Mouse (Mus musculus): ENCODE data around the gene Mpp2. TPM values are rescaled to one million over a fixed set of nuclear protein-coding genes. Genes with fewer than 3 reads are reported as not detected.

Mpp2 gene
- polyA plus RNA-seq, 1 experiment: 4.9 TPM

- no peak for TF ChIP-seq POLR2A (IDR thresholded peaks at IDR 0.05; ENCODE audit: low read depth, low read length)
- no peak for TF ChIP-seq CTCF (conservative IDR thresholded peaks at IDR 0.05; ENCODE audit: insufficient read depth, insufficient read length, low read depth, low read length)
- Histone ChIP-seq H3K27me3 (replicated peaks; ENCODE audit: control insufficient read depth, insufficient read depth, low read length) (no peaks in the 10 kb centered on the region), H3K27ac (ENCODE audit: insufficient read depth, low read depth, low read length) (no peak overlapping the region), H3K36me3 (ENCODE audit: control insufficient read depth, insufficient read depth, low read length) (no peaks in the 10 kb centered on the region), H3K4me1 (ENCODE audit: control insufficient read depth, insufficient read depth, low read length) (no peaks in the 10 kb centered on the region), H3K4me3 (ENCODE audit: insufficient read depth, low read depth, low read length) (no peak overlapping the region)
- DNase-seq: no peak
- WGBS: 5% methylated on average over 21 of the region's 21 CpGs
These were observed 18.6 kb upstream of the Mpp2 start for GRCm38 (mm10) chr11:102106911-102107310.

GRCm38 (mm10) chr11:102102485-102103258 is 14.4 kb upstream of the Mpp2 start:
- Histone ChIP-seq H3K27ac (ENCODE audit: insufficient read depth, low read depth, low read length) (no peak overlapping the region), H3K4me1 (ENCODE audit: control insufficient read depth, insufficient read depth, low read length) (no peaks in the 10 kb centered on the region), H3K27me3 (replicated peaks; ENCODE audit: control insufficient read depth, insufficient read depth, low read length) (no peaks in the 10 kb centered on the region), H3K36me3 (ENCODE audit: control insufficient read depth, insufficient read depth, low read length) (no peaks in the 10 kb centered on the region), H3K4me3 (ENCODE audit: insufficient read depth, low read depth, low read length) (no peak overlapping the region)
- peak; percentile 61 for DNase-seq
- TF ChIP-seq CTCF (conservative IDR thresholded peaks at IDR 0.05; ENCODE audit: insufficient read depth, insufficient read length, low read depth, low read length): peak; percentile 69
- TF ChIP-seq POLR2A (IDR thresholded peaks at IDR 0.05; ENCODE audit: low read depth, low read length): no peak
- WGBS: 19% methylated on average over 17 of the region's 17 CpGs

- Histone ChIP-seq H3K27ac (ENCODE audit: insufficient read depth, low read depth, low read length) (no peak within 1 kb of the TSS), H3K4me1 (ENCODE audit: control insufficient read depth, insufficient read depth, low read length) (no peaks in the 10 kb centered on the region), H3K27me3 (replicated peaks; ENCODE audit: control insufficient read depth, insufficient read depth, low read length) (no peaks in the 10 kb centered on the region), H3K4me3 (ENCODE audit: insufficient read depth, low read depth, low read length) (no peak within 1 kb of the TSS), H3K36me3 (ENCODE audit: control insufficient read depth, insufficient read depth, low read length) (no peaks in the 10 kb centered on the region)
- no peak for DNase-seq
- TF ChIP-seq POLR2A (IDR thresholded peaks at IDR 0.05; ENCODE audit: low read depth, low read length): no peak
- TF ChIP-seq CTCF (conservative IDR thresholded peaks at IDR 0.05; ENCODE audit: insufficient read depth, insufficient read length, low read depth, low read length): no peak
- 83% methylated on average over 4 of the region's 4 CpGs for whole genome bisulfite sequencing
These were observed 12.9 kb upstream of the Mpp2 start, which contains the start of gene Ppy for GRCm38 (mm10) chr11:102101219-102101618. Gene Ppy, minus strand, starts transcription at chr11:102101319.

GRCm38 (mm10) chr11:102096887-102097391 is 8.6 kb upstream of the Mpp2 start:
- Histone ChIP-seq H3K4me1 (ENCODE audit: control insufficient read depth, insufficient read depth, low read length) (no peaks in the 10 kb centered on the region), H3K27ac (ENCODE audit: insufficient read depth, low read depth, low read length) (no peak overlapping the region), H3K4me3 (ENCODE audit: insufficient read depth, low read depth, low read length) (0 out of 2 replicates have a peak overlapping the region, but pooled peaks have one; percentile 11), H3K36me3 (ENCODE audit: control insufficient read depth, insufficient read depth, low read length) (no peaks in the 10 kb centered on the region), H3K27me3 (replicated peaks; ENCODE audit: control insufficient read depth, insufficient read depth, low read length) (no peaks in the 10 kb centered on the region)
- TF ChIP-seq CTCF (conservative IDR thresholded peaks at IDR 0.05; ENCODE audit: insufficient read depth, insufficient read length, low read depth, low read length) (peak; percentile 57), POLR2A (IDR thresholded peaks at IDR 0.05; ENCODE audit: low read depth, low read length) (no peak)
- DNase-seq: peak; percentile 79
- WGBS: 6% methylated on average over 18 of the region's 18 CpGs

GRCm38 (mm10) chr11:102096446-102096845 is 8.1 kb upstream of the Mpp2 start:
- Histone ChIP-seq H3K27me3 (replicated peaks; ENCODE audit: control insufficient read depth, insufficient read depth, low read length) (no peaks in the 10 kb centered on the region), H3K4me1 (ENCODE audit: control insufficient read depth, insufficient read depth, low read length) (no peaks in the 10 kb centered on the region), H3K27ac (ENCODE audit: insufficient read depth, low read depth, low read length) (no peak overlapping the region), H3K4me3 (ENCODE audit: insufficient read depth, low read depth, low read length) (no peak overlapping the region), H3K36me3 (ENCODE audit: control insufficient read depth, insufficient read depth, low read length) (no peaks in the 10 kb centered on the region)
- TF ChIP-seq CTCF (conservative IDR thresholded peaks at IDR 0.05; ENCODE audit: insufficient read depth, insufficient read length, low read depth, low read length) (no peak), POLR2A (IDR thresholded peaks at IDR 0.05; ENCODE audit: low read depth, low read length) (no peak)
- 76% methylated on average over 5 of the region's 5 CpGs for whole genome bisulfite sequencing
- DNase-seq: no peak

- DNase-seq: no peak
- no peak for TF ChIP-seq POLR2A (IDR thresholded peaks at IDR 0.05; ENCODE audit: low read depth, low read length)
- no peak for TF ChIP-seq CTCF (conservative IDR thresholded peaks at IDR 0.05; ENCODE audit: insufficient read depth, insufficient read length, low read depth, low read length)
- Histone ChIP-seq H3K36me3 (ENCODE audit: control insufficient read depth, insufficient read depth, low read length) (no peaks in the 10 kb centered on the region), H3K27ac (ENCODE audit: insufficient read depth, low read depth, low read length) (no peak overlapping the region), H3K27me3 (replicated peaks; ENCODE audit: control insufficient read depth, insufficient read depth, low read length) (no peaks in the 10 kb centered on the region), H3K4me1 (ENCODE audit: control insufficient read depth, insufficient read depth, low read length) (no peaks in the 10 kb centered on the region), H3K4me3 (ENCODE audit: insufficient read depth, low read depth, low read length) (no peak overlapping the region)
- WGBS: 77% methylated on average over 3 of the region's 3 CpGs
These were observed 7.4 kb upstream of the Mpp2 start for GRCm38 (mm10) chr11:102095676-102096075.

- H3K4me1 ChIP-seq (ENCODE audit: control insufficient read depth, insufficient read depth, low read length): no peaks in the 10 kb centered on the region
- TF ChIP-seq CTCF (conservative IDR thresholded peaks at IDR 0.05; ENCODE audit: insufficient read depth, insufficient read length, low read depth, low read length) (peak; percentile 37), POLR2A (IDR thresholded peaks at IDR 0.05; ENCODE audit: low read depth, low read length) (no peak)
- peak; percentile 46 for DNase-seq
- no peak overlapping the region for H3K27ac ChIP-seq (ENCODE audit: insufficient read depth, low read depth, low read length)
- no peaks in the 10 kb centered on the region for H3K36me3 ChIP-seq (ENCODE audit: control insufficient read depth, insufficient read depth, low read length)
- peak overlapping the region; percentile 77 for H3K4me3 ChIP-seq (ENCODE audit: insufficient read depth, low read depth, low read length)
- WGBS: 6% methylated on average over 20 of the region's 20 CpGs
- H3K27me3 ChIP-seq (replicated peaks; ENCODE audit: control insufficient read depth, insufficient read depth, low read length): no peaks in the 10 kb centered on the region
These were observed 933 bp upstream of the Mpp2 start for GRCm38 (mm10) chr11:102089088-102089808.
